ENCODE assay signal across 9 mouse cellular contexts in genomic region chr7:30572969-30573368, GRCm38 (mm10). TPM values are rescaled to one million over a fixed set of nuclear protein-coding genes. Genes with fewer than 3 reads are reported as not detected.
DNase-seq lines count a peak whose midpoint lies in the region; ATAC-seq and TF ChIP-seq lines count a peak whose summit lies in the region.
"Had no signal": no experiment of that assay in that cellular context is flagged by ENCODE, and none has a peak within 500 bp of the region (broad histone marks: within the 10 kb centered on the region; RNA-seq: fewer than 3 reads in every experiment).

No protein-coding gene starts in this region.

- no peaks in the 10 kb centered on the region for H3K4me1 ChIP-seq in heart, adult 2 months (ENCODE audit: control insufficient read depth, insufficient read depth, low read length)
- no peaks in the 10 kb centered on the region for H3K4me1 ChIP-seq in heart, embryonic 12.5 days (replicated peaks)
- no peaks in the 10 kb centered on the region for H3K4me1 ChIP-seq in midbrain, embryonic 11.5 days (ENCODE audit: control insufficient read depth, insufficient read depth, low read length)
- H3K4me1 ChIP-seq: midbrain, embryonic 15.5 days had no signal

- 43% methylated on average over 2 of the region's 2 CpGs for WGBS in heart, adult 2 months
- 87% methylated on average over 2 of the region's 2 CpGs for WGBS in heart, embryonic 12.5 days
- WGBS in midbrain, embryonic 11.5 days: 87% methylated on average over 2 of the region's 2 CpGs

- H3K9ac ChIP-seq in heart, adult 2 months (ENCODE audit: low read depth, low read length): no peak overlapping the region
- H3K9ac ChIP-seq in heart, embryonic 12.5 days: no peak overlapping the region
- no peak overlapping the region for H3K9ac ChIP-seq in midbrain, embryonic 11.5 days (ENCODE audit: low read length)
- H3K9ac ChIP-seq: midbrain, embryonic 15.5 days had no signal

- peak in 1 of 2 experiments; percentile 70 for DNase-seq in heart, adult 2 months
- DNase-seq in adrenal gland, postnatal 10 days: peak; percentile 73
- peak; percentile 81 to 87 for DNase-seq in kidney, postnatal 36 days
- no peak for DNase-seq in Muller cell, postnatal 12 days (ENCODE audit: inconsistent ontology term)
- DNase-seq in midbrain, embryonic 11.5 days (ENCODE audit: low spot score, missing footprints): no peak
- DNase-seq in thymus, postnatal 0 days (ENCODE audit: low spot score): no peak

- no peaks in the 10 kb centered on the region for H3K27me3 ChIP-seq in heart, adult 2 months (ENCODE audit: control insufficient read depth, insufficient read depth, low read length)
- H3K27me3 ChIP-seq in heart, embryonic 12.5 days (replicated peaks): no peaks in the 10 kb centered on the region
- H3K27me3 ChIP-seq in midbrain, embryonic 11.5 days (ENCODE audit: control insufficient read depth, insufficient read depth, low read length): no peaks in the 10 kb centered on the region
- H3K27me3 ChIP-seq: midbrain, embryonic 15.5 days had no signal

- intact Hi-C loops in heart, adult 2 months (cut with DNase I): no loop called here

- H3K9me3 ChIP-seq in heart, embryonic 12.5 days (replicated peaks): no peaks in the 10 kb centered on the region
- no peaks in the 10 kb centered on the region for H3K9me3 ChIP-seq in midbrain, embryonic 11.5 days (ENCODE audit: control insufficient read depth, low read length)
- H3K9me3 ChIP-seq: midbrain, embryonic 15.5 days had no signal

- no peak for TF ChIP-seq CTCF in heart, adult 2 months (IDR thresholded peaks at IDR 0.05)

- H3K36me3 ChIP-seq in heart, adult 2 months (ENCODE audit: control insufficient read depth, insufficient read depth, low read length): no peaks in the 10 kb centered on the region
- H3K36me3 ChIP-seq in heart, embryonic 12.5 days: peaks cover 96% of the 10 kb centered on the region
- peaks cover 69% of the 10 kb centered on the region for H3K36me3 ChIP-seq in midbrain, embryonic 11.5 days (ENCODE audit: control insufficient read depth, insufficient read depth, low read length)

- peak; percentile 58; the same call in 1 of the 2 replicates for TF ChIP-seq EP300 in heart, adult 2 months (IDR thresholded peaks at IDR 0.05; ENCODE audit: insufficient read depth, low read depth, low read length)

- no peak for ATAC-seq in heart, embryonic 12.5 days (ENCODE audit: insufficient number of reproducible peaks, low FRiP score)
- ATAC-seq in erythroid progenitor cell, adult 5-6 weeks (replicated peaks; ENCODE audit: low FRiP score, poor library complexity, severe bottlenecking): peak; percentile 90
- no peak for ATAC-seq in midbrain, embryonic 11.5 days (ENCODE audit: low FRiP score)
- ATAC-seq: midbrain, embryonic 15.5 days had no signal

- no peak overlapping the region for H3K4me2 ChIP-seq in heart, embryonic 12.5 days
- H3K4me2 ChIP-seq in midbrain, embryonic 11.5 days: no peak overlapping the region
- H3K4me2 ChIP-seq: midbrain, embryonic 15.5 days had no signal

- no peak overlapping the region for H3K4me3 ChIP-seq in heart, adult 2 months
- no peak overlapping the region for H3K4me3 ChIP-seq in heart, embryonic 12.5 days
- no peak overlapping the region for H3K4me3 ChIP-seq in midbrain, embryonic 11.5 days (ENCODE audit: low read depth, low read length)
- H3K4me3 ChIP-seq: midbrain, embryonic 15.5 days had no signal

- H3K79me2 ChIP-seq in heart, adult 2 months (replicated peaks; ENCODE audit: control insufficient read depth, insufficient read depth, low read length): no peaks in the 10 kb centered on the region

- peak overlapping the region; percentile 15; the same call in 1 of the 2 replicates for H3K27ac ChIP-seq in heart, adult 2 months
- no peak overlapping the region for H3K27ac ChIP-seq in heart, embryonic 12.5 days (ENCODE audit: poor library complexity, severe bottlenecking)
- no peak overlapping the region for H3K27ac ChIP-seq in midbrain, embryonic 11.5 days (ENCODE audit: low read depth, low read length)
- H3K27ac ChIP-seq: midbrain, embryonic 15.5 days had no signal

- no peak for TF ChIP-seq POLR2A in heart, adult 2 months (IDR thresholded peaks at IDR 0.05; ENCODE audit: insufficient read depth, low read depth, low read length)

RNA-seq across cellular contexts. Expression of gene Igflr1, which starts 7.7 kb away (rescaled TPM):
- under 1 TPM; 0.23 to 0.75 TPM for total RNA-seq in heart, adult 2 months (2021)
- 1.2 and 3.7 TPM in 2 replicates for polyA plus RNA-seq in heart, adult 2 months (2012; rRNA removed)
- polyA plus RNA-seq in heart, embryonic 12.5 days (2016; fragmentation: Nextera tagmentation; extraction: Ambion mirVana): 2.7 and 3.7 TPM in 2 replicates
- total RNA-seq in adrenal gland, postnatal 10 days (2021): 1 to 10 TPM; 2.6 to 4.7 TPM
- 5.4 and 24.7 TPM in 2 replicates for total RNA-seq in erythroid progenitor cell, adult 5-6 weeks (2015; ENCODE audit: low replicate concordance)
- 3.3 TPM in 1 of 2 replicates, not detected in the other for total RNA-seq in erythroid progenitor cell, adult 5-6 weeks (2017; ENCODE audit: low replicate concordance)
- 4.0 and 4.1 TPM in 2 replicates for polyA plus RNA-seq in midbrain, embryonic 11.5 days (2014; fragmentation: Nextera tagmentation; extraction: Ambion mirVana)
- polyA plus RNA-seq in thymus, postnatal 0 days (2015; fragmentation: Nextera tagmentation; extraction: Ambion mirVana): 4.0 and 7.8 TPM in 2 replicates

RNA-seq across cellular contexts. Expression of gene Psenen, which starts 9.5 kb away (rescaled TPM):
- 10 to 100 TPM; 75.6 to 85.7 TPM for total RNA-seq in heart, adult 2 months (2021)
- 109 and 124 TPM in 2 replicates for polyA plus RNA-seq in heart, adult 2 months (2012; rRNA removed)
- polyA plus RNA-seq in heart, embryonic 12.5 days (2016; fragmentation: Nextera tagmentation; extraction: Ambion mirVana): 115 and 124 TPM in 2 replicates
- total RNA-seq in adrenal gland, postnatal 10 days (2021): 100 to 1,000 TPM; 119 to 128 TPM
- 67.4 and 73.8 TPM in 2 replicates for total RNA-seq in erythroid progenitor cell, adult 5-6 weeks (2015; ENCODE audit: low replicate concordance)
- total RNA-seq in erythroid progenitor cell, adult 5-6 weeks (2017; ENCODE audit: low replicate concordance): 32.9 and 98.7 TPM in 2 replicates
- polyA plus RNA-seq in midbrain, embryonic 11.5 days (2014; fragmentation: Nextera tagmentation; extraction: Ambion mirVana): 98.0 and 110 TPM in 2 replicates
- 203 and 204 TPM in 2 replicates for polyA plus RNA-seq in thymus, postnatal 0 days (2015; fragmentation: Nextera tagmentation; extraction: Ambion mirVana)

RNA-seq across cellular contexts. Expression of gene Gm49396, which starts 9.8 kb away (rescaled TPM):
- total RNA-seq in heart, adult 2 months (2021): 1 to 10 TPM; 1.1 to 1.9 TPM
- 1.6 and 3.1 TPM in 2 replicates for polyA plus RNA-seq in heart, adult 2 months (2012; rRNA removed)
- 10.5 and 10.6 TPM in 2 replicates for polyA plus RNA-seq in heart, embryonic 12.5 days (2016; fragmentation: Nextera tagmentation; extraction: Ambion mirVana)
- total RNA-seq in adrenal gland, postnatal 10 days (2021): 1 to 10 TPM; 2.4 to 7.1 TPM
- 3.2 and 4.2 TPM in 2 replicates for total RNA-seq in erythroid progenitor cell, adult 5-6 weeks (2015; ENCODE audit: low replicate concordance)
- 6.8 and 7.2 TPM in 2 replicates for total RNA-seq in erythroid progenitor cell, adult 5-6 weeks (2017; ENCODE audit: low replicate concordance)
- 6.9 and 7.5 TPM in 2 replicates for polyA plus RNA-seq in midbrain, embryonic 11.5 days (2014; fragmentation: Nextera tagmentation; extraction: Ambion mirVana)
- polyA plus RNA-seq in thymus, postnatal 0 days (2015; fragmentation: Nextera tagmentation; extraction: Ambion mirVana): 8.4 and 9.8 TPM in 2 replicates

RNA-seq across cellular contexts. Expression of gene U2af1l4, which starts 9.9 kb away (rescaled TPM):
- total RNA-seq in heart, adult 2 months (2021): 10 to 100 TPM; 56.0 to 67.9 TPM
- polyA plus RNA-seq in heart, adult 2 months (2012; rRNA removed): 61.3 and 71.4 TPM in 2 replicates
- polyA plus RNA-seq in heart, embryonic 12.5 days (2016; fragmentation: Nextera tagmentation; extraction: Ambion mirVana): 82.4 and 88.8 TPM in 2 replicates
- total RNA-seq in adrenal gland, postnatal 10 days (2021): 10 to 100 TPM; 61.4 to 71.1 TPM
- total RNA-seq in erythroid progenitor cell, adult 5-6 weeks (2015; ENCODE audit: low replicate concordance): 8.4 and 43.6 TPM in 2 replicates
- 40.8 and 59.9 TPM in 2 replicates for total RNA-seq in erythroid progenitor cell, adult 5-6 weeks (2017; ENCODE audit: low replicate concordance)
- 90.7 and 94.8 TPM in 2 replicates for polyA plus RNA-seq in midbrain, embryonic 11.5 days (2014; fragmentation: Nextera tagmentation; extraction: Ambion mirVana)
- polyA plus RNA-seq in thymus, postnatal 0 days (2015; fragmentation: Nextera tagmentation; extraction: Ambion mirVana): 101 and 112 TPM in 2 replicates

RNA-seq across cellular contexts. Expression of gene Lin37, which starts 13.3 kb away (rescaled TPM):
- 10 to 100 TPM; 13.7 to 16.0 TPM for total RNA-seq in heart, adult 2 months (2021)
- 16.2 and 20.0 TPM in 2 replicates for polyA plus RNA-seq in heart, adult 2 months (2012; rRNA removed)
- 31.1 and 34.8 TPM in 2 replicates for polyA plus RNA-seq in heart, embryonic 12.5 days (2016; fragmentation: Nextera tagmentation; extraction: Ambion mirVana)
- 10 to 100 TPM; 34.4 to 40.5 TPM for total RNA-seq in adrenal gland, postnatal 10 days (2021)
- 31.4 and 56.2 TPM in 2 replicates for total RNA-seq in erythroid progenitor cell, adult 5-6 weeks (2015; ENCODE audit: low replicate concordance)
- total RNA-seq in erythroid progenitor cell, adult 5-6 weeks (2017; ENCODE audit: low replicate concordance): 12.5 and 22.3 TPM in 2 replicates
- 48.7 and 49.7 TPM in 2 replicates for polyA plus RNA-seq in midbrain, embryonic 11.5 days (2014; fragmentation: Nextera tagmentation; extraction: Ambion mirVana)
- 91.1 and 96.6 TPM in 2 replicates for polyA plus RNA-seq in thymus, postnatal 0 days (2015; fragmentation: Nextera tagmentation; extraction: Ambion mirVana)

Comparison
In these comparisons a context has a peak if more than half of its experiments do, and no peak if none do; other contexts are left out.
1. DNase-seq: peak in adrenal gland, postnatal 10 days (single experiment) and kidney, postnatal 36 days (2 of 2); none in Muller cell, postnatal 12 days (single experiment), midbrain, embryonic 11.5 days (single experiment) and thymus, postnatal 0 days (single experiment).